Mouse (Mus musculus): Measurements from ENCODE around the gene Jag2. TPM values are rescaled to one million over a fixed set of nuclear protein-coding genes. Genes with fewer than 3 reads are reported as not detected.

Jag2 gene
- polyA plus RNA-seq, 1 experiment from 2014 or later, result 15.1 TPM

DNA sequence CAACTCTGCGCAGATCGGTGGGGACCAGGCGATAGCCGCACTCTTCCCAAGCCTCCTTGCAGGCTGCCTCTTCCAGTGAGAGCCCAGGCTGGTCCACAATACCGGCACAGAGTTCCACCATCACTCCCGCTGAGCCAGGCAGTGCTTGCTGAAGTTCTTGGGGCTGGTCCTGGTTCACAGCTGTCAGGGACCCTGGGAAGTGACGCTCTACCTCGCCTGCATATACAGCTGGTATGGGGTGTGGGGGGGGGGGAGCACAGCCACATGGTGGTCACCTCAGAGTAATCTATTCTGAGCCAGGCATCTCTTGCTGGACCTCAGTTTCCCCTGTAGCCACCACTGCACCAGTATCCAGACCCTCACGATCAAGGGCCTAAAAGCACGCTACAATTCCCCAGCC lies 8.8 kb upstream of the Jag2 start:
- H3K9ac ChIP-seq (replicated peaks; ENCODE audit: low read length), result no peak overlapping the region
- no peaks in the 10 kb centered on the region for H3K36me3 ChIP-seq (ENCODE audit: control insufficient read depth, insufficient read depth, low read length)
- H3K4me2 ChIP-seq (ENCODE audit: low read length), result no peak overlapping the region
- no peak for DNase-seq
- H3K9me3 ChIP-seq (ENCODE audit: control insufficient read depth, low read length), result no peaks in the 10 kb centered on the region
- peaks cover 9% of the 10 kb centered on the region for H3K4me1 ChIP-seq (ENCODE audit: control insufficient read depth, insufficient read depth, low read length)
- 84% methylated on average over 10 of the region's 10 CpGs for WGBS
- H3K27me3 ChIP-seq (ENCODE audit: control insufficient read depth, insufficient read depth, low read length), result no peaks in the 10 kb centered on the region
- no peak overlapping the region for H3K4me3 ChIP-seq (replicated peaks; ENCODE audit: low read depth, low read length)
- no peak for ATAC-seq (ENCODE audit: low FRiP score, low TSS enrichment)
- no peak overlapping the region for H3K27ac ChIP-seq (replicated peaks; ENCODE audit: low read depth, low read length)

DNA sequence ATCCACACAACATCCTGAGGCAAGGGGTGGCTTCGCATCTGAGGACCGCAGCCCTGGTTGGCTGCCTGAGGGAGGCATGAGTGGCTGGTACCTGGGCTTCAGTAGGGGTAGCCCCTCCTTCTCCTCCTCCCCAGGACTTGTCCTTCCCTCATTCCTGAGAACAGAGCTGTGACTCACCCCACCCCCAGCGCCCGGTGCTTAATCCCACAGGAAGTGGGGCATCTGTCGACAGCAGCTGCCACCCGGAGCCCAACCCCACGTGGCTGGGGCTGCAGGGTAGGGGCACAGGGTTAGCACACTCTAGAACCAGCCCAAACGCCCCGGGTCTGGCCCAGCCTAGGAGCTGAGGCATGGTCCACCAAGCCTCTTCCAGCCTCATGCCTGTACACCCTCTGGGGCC lies 8.3 kb upstream of the Jag2 start:
- no peaks in the 10 kb centered on the region for H3K9me3 ChIP-seq (ENCODE audit: control insufficient read depth, low read length)
- H3K27me3 ChIP-seq (ENCODE audit: control insufficient read depth, insufficient read depth, low read length), result no peaks in the 10 kb centered on the region
- ATAC-seq (ENCODE audit: low FRiP score, low TSS enrichment) (no peak), DNase-seq (no peak)
- H3K4me1 ChIP-seq (ENCODE audit: control insufficient read depth, insufficient read depth, low read length), result peaks cover 9% of the 10 kb centered on the region
- no peak overlapping the region for H3K4me2 ChIP-seq (ENCODE audit: low read length)
- H3K36me3 ChIP-seq (ENCODE audit: control insufficient read depth, insufficient read depth, low read length), result no peaks in the 10 kb centered on the region
- WGBS, result 44% methylated on average over 9 of the region's 9 CpGs
- no peak overlapping the region for H3K27ac ChIP-seq (replicated peaks; ENCODE audit: low read depth, low read length)
- H3K9ac ChIP-seq (replicated peaks; ENCODE audit: low read length), result no peak overlapping the region
- H3K4me3 ChIP-seq (replicated peaks; ENCODE audit: low read depth, low read length), result no peak overlapping the region

DNA sequence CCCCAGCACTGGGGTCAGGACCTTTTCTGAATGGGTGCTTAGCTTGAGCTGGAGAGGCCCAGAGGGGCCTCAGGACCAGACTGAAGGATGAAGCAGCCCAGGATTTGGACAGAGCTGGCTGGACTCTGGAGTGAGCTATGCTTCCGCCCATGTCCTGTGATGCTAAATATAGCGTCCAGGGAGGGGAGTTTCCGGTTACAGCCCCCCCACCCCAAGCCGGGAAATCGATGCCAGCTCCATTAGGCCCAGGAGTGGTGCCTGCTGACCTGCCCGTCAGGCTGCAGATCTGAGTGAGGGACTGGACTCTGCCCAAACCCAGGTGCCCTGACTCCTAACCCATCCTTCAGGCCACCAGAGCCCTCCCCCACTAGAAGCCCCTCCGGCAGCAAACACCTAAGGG lies 3.1 kb upstream of the Jag2 start:
- WGBS, result 71% methylated on average over 7 of the region's 7 CpGs
- Histone ChIP-seq H3K9ac (replicated peaks; ENCODE audit: low read length) (no peak overlapping the region), H3K27ac (replicated peaks; ENCODE audit: low read depth, low read length) (no peak overlapping the region), H3K27me3 (ENCODE audit: control insufficient read depth, insufficient read depth, low read length) (peaks cover 13% of the 10 kb centered on the region), H3K9me3 (ENCODE audit: control insufficient read depth, low read length) (no peaks in the 10 kb centered on the region), H3K4me3 (replicated peaks; ENCODE audit: low read depth, low read length) (no peak overlapping the region), H3K36me3 (ENCODE audit: control insufficient read depth, insufficient read depth, low read length) (no peaks in the 10 kb centered on the region), H3K4me2 (ENCODE audit: low read length) (no peak overlapping the region), H3K4me1 (ENCODE audit: control insufficient read depth, insufficient read depth, low read length) (peaks cover 12% of the 10 kb centered on the region)
- ATAC-seq (ENCODE audit: low FRiP score, low TSS enrichment), result no peak
- no peak for DNase-seq

DNA sequence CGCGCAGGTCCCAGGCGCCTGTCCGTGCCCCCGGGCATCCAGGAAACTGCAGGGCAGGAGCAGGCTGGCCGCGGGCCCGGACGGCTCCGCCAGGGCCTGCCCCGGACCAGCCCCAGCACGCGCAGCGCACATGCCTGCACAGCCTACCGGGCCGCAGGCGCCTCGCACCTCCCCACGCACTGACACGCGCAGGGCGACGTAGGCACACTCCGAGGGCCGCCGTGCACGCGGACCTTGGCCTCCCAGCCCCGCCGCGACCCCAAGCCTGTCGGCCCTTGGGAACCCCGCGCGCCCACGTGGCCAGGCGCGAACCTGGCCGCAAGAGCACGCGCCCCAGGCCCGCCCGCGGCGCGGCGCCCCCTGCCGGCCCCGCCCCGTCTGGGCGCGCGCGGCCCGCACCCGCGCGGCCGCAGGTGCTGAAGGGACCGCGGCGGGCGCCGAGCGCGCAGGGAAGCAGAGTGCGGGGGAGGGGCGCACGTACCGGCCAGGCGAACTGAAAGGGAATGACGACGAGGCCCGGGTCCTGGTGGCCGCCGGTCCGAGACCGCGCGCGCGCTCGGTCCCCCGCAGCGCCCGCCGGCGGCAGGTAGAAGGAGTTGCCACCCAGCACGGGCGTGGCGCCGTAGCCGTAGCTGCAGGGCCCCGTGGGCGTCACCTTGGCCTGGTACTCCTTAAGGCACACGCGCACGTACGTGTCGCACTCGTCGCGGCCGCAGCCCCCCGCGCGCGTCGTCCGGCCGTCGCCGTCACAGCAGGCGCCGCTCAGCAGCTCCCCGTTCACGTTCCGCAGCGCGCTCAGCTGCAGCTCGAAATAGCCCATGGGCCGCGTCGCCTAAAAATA lies 955 bp downstream of the Jag2 start:
- peak overlapping the region; percentile 62 for H3K4me3 ChIP-seq (replicated peaks; ENCODE audit: low read depth, low read length)
- H3K27me3 ChIP-seq (ENCODE audit: control insufficient read depth, insufficient read depth, low read length), result peaks cover 13% of the 10 kb centered on the region
- 1% methylated on average over 118 of the region's 124 CpGs for WGBS
- peak overlapping the region; percentile 74 for H3K4me2 ChIP-seq (ENCODE audit: low read length)
- no peaks in the 10 kb centered on the region for H3K36me3 ChIP-seq (ENCODE audit: control insufficient read depth, insufficient read depth, low read length)
- peaks cover 20% of the 10 kb centered on the region for H3K4me1 ChIP-seq (ENCODE audit: control insufficient read depth, insufficient read depth, low read length)
- peak overlapping the region; percentile 82 for H3K27ac ChIP-seq (replicated peaks; ENCODE audit: low read depth, low read length)
- DNase-seq (peak; percentile 81), ATAC-seq (ENCODE audit: low FRiP score, low TSS enrichment) (peak; percentile 51)
- H3K9ac ChIP-seq (replicated peaks; ENCODE audit: low read length), result peak overlapping the region; percentile 81
- H3K9me3 ChIP-seq (ENCODE audit: control insufficient read depth, low read length), result no peaks in the 10 kb centered on the region

DNA sequence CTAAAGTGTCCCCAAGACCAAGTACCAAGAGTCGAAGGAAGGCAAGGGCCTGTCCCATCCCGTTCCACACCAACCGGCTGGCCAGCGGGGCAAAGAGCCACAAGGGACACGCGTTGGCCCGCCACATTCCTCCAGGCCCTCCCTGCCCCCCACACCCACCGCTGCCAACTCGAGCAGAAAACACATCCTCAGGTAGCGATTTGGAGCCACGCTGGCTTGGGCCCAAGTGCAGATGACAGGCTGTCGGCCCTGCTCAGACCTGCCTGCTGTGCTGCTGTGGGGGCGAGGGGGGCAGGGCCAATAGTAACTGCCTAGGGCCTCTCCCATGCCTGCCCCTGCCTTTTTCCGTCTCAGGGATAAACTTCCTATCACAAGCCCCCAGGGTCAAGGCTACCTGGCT lies 2.3 kb downstream of the Jag2 start:
- Histone ChIP-seq H3K36me3 (ENCODE audit: control insufficient read depth, insufficient read depth, low read length) (no peaks in the 10 kb centered on the region), H3K27ac (replicated peaks; ENCODE audit: low read depth, low read length) (no peak overlapping the region), H3K27me3 (ENCODE audit: control insufficient read depth, insufficient read depth, low read length) (peaks cover 13% of the 10 kb centered on the region), H3K9me3 (ENCODE audit: control insufficient read depth, low read length) (no peaks in the 10 kb centered on the region), H3K4me2 (ENCODE audit: low read length) (peak overlapping the region; percentile 74), H3K4me1 (ENCODE audit: control insufficient read depth, insufficient read depth, low read length) (peaks cover 28% of the 10 kb centered on the region), H3K4me3 (replicated peaks; ENCODE audit: low read depth, low read length) (peak overlapping the region; percentile 62; the same call in 1 of the 2 replicates), H3K9ac (replicated peaks; ENCODE audit: low read length) (no peak overlapping the region)
- no peak for DNase-seq
- WGBS, result 66% methylated on average over 14 of the region's 14 CpGs
- ATAC-seq (ENCODE audit: low FRiP score, low TSS enrichment), result no peak

DNA sequence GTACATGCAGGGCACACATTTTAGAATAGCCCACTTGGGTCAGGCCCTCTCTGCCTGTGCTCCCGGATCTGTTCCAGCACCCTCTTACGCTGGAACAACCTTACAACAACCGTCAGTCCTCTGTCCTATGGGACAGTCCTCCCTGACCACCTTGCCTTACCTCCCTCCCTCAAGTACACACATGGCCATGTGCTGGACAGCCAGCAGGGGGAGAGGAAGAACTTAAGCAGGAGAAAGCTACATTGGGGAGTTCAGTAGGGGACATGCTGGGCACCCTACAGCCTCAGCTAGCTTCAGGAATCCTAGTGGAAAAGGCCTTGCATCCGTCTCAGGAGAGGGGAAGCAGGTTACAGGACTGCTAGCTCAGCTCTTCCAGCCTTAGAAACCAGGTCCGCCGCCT lies 3.6 kb downstream of the Jag2 start:
- peaks cover 9% of the 10 kb centered on the region for H3K27me3 ChIP-seq (ENCODE audit: control insufficient read depth, insufficient read depth, low read length)
- H3K4me3 ChIP-seq (replicated peaks; ENCODE audit: low read depth, low read length), result no peak overlapping the region
- no peak overlapping the region for H3K4me2 ChIP-seq (ENCODE audit: low read length)
- DNase-seq (no peak), ATAC-seq (ENCODE audit: low FRiP score, low TSS enrichment) (no peak)
- H3K9me3 ChIP-seq (ENCODE audit: control insufficient read depth, low read length), result no peaks in the 10 kb centered on the region
- WGBS, result 79% methylated on average over 6 of the region's 6 CpGs
- H3K4me1 ChIP-seq (ENCODE audit: control insufficient read depth, insufficient read depth, low read length), result peaks cover 30% of the 10 kb centered on the region
- H3K36me3 ChIP-seq (ENCODE audit: control insufficient read depth, insufficient read depth, low read length), result no peaks in the 10 kb centered on the region
- no peak overlapping the region for H3K27ac ChIP-seq (replicated peaks; ENCODE audit: low read depth, low read length)
- no peak overlapping the region for H3K9ac ChIP-seq (replicated peaks; ENCODE audit: low read length)

DNA sequence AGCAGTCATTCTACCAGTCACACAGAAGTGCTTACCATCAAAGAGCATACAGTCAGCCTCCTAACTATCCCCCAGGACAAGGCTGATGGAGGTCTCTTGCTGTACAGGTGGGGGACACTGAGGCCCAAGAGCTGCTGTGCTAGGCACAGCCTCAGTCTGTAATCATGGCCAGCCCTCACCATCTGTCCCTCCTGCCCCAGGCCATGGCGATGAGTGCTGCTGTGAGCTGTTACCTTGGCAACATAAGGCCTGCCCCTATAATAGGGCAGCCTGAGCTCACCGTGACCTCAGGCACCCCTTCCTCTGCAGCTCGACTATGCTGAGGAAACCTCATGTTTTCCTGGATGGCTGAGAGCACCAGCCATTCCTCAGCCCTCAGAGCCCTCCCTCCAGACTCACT lies 7.0 kb downstream of the Jag2 start:
- Histone ChIP-seq H3K9me3 (ENCODE audit: control insufficient read depth, low read length) (no peaks in the 10 kb centered on the region), H3K27ac (replicated peaks; ENCODE audit: low read depth, low read length) (no peak overlapping the region), H3K4me3 (replicated peaks; ENCODE audit: low read depth, low read length) (no peak overlapping the region), H3K36me3 (ENCODE audit: control insufficient read depth, insufficient read depth, low read length) (peaks cover 24% of the 10 kb centered on the region), H3K27me3 (ENCODE audit: control insufficient read depth, insufficient read depth, low read length) (no peaks in the 10 kb centered on the region; the same call in 1 of the 2 replicates), H3K4me2 (ENCODE audit: low read length) (no peak overlapping the region), H3K4me1 (ENCODE audit: control insufficient read depth, insufficient read depth, low read length) (peaks cover 17% of the 10 kb centered on the region), H3K9ac (replicated peaks; ENCODE audit: low read length) (no peak overlapping the region)
- ATAC-seq (ENCODE audit: low FRiP score, low TSS enrichment) (no peak), DNase-seq (no peak)
- 13% methylated on average over 3 of the region's 3 CpGs for WGBS

DNA sequence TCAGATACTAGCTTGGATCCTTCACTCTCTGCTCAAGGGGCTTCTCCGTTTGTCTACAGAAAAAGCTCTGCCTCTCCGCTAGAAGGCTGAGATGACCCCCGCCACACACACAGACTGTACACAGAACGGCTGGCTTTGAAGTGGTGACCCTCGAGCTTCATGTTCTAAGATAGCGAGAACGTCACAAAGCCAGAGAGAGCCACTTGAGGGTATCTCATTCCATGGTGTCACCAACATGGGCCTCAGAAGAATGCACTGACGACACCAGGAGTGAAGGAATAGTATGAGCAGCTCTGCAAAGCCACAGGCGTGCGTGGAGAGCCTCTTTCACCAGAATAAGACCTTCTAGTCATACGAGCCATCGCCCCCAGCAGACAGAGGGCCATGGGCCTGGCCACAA lies 8.1 kb downstream of the Jag2 start:
- Histone ChIP-seq H3K27ac (replicated peaks; ENCODE audit: low read depth, low read length) (no peak overlapping the region), H3K9ac (replicated peaks; ENCODE audit: low read length) (no peak overlapping the region), H3K9me3 (ENCODE audit: control insufficient read depth, low read length) (no peaks in the 10 kb centered on the region), H3K4me1 (ENCODE audit: control insufficient read depth, insufficient read depth, low read length) (peaks cover 13% of the 10 kb centered on the region; the same call in 1 of the 2 replicates), H3K4me3 (replicated peaks; ENCODE audit: low read depth, low read length) (no peak overlapping the region), H3K27me3 (ENCODE audit: control insufficient read depth, insufficient read depth, low read length) (no peaks in the 10 kb centered on the region; the same call in 1 of the 2 replicates), H3K4me2 (ENCODE audit: low read length) (no peak overlapping the region), H3K36me3 (ENCODE audit: control insufficient read depth, insufficient read depth, low read length) (peaks cover 27% of the 10 kb centered on the region)
- DNase-seq (no peak), ATAC-seq (ENCODE audit: low FRiP score, low TSS enrichment) (no peak)
- 88% methylated on average over 12 of the region's 12 CpGs for WGBS

DNA sequence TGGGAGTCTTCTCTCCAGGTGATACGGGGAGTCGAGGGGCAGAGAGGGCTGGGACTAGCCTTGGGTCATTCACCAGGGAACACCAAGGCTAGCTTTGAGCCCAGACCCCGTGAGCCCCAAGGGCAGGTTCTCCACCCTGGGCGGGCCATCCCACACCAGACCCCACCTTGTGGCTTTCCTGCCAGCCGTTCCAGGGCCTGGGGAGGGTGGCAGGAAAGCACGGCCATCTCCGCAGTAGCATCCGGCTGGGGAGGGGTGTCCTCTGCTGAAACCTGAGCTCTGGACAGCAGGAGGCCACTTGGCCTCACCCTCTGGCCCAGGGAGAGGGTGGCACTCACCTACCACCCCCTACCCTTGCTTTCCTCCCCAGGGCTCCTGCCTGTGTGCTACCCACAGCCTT lies 11.7 kb downstream of the Jag2 start:
- Histone ChIP-seq H3K9me3 (ENCODE audit: control insufficient read depth, low read length) (no peaks in the 10 kb centered on the region), H3K4me3 (replicated peaks; ENCODE audit: low read depth, low read length) (no peak overlapping the region), H3K27me3 (ENCODE audit: control insufficient read depth, insufficient read depth, low read length) (no peaks in the 10 kb centered on the region), H3K4me2 (ENCODE audit: low read length) (no peak overlapping the region), H3K9ac (replicated peaks; ENCODE audit: low read length) (no peak overlapping the region), H3K36me3 (ENCODE audit: control insufficient read depth, insufficient read depth, low read length) (peaks cover 56% of the 10 kb centered on the region), H3K4me1 (ENCODE audit: control insufficient read depth, insufficient read depth, low read length) (peaks cover 8% of the 10 kb centered on the region; the same call in 1 of the 2 replicates), H3K27ac (replicated peaks; ENCODE audit: low read depth, low read length) (no peak overlapping the region)
- no peak for ATAC-seq (ENCODE audit: low FRiP score, low TSS enrichment)
- WGBS, result 59% methylated on average over 8 of the region's 8 CpGs
- no peak for DNase-seq
